Mouse (Mus musculus): Measurements from ENCODE around the gene Shmt2.

Gene Shmt2

DNA sequence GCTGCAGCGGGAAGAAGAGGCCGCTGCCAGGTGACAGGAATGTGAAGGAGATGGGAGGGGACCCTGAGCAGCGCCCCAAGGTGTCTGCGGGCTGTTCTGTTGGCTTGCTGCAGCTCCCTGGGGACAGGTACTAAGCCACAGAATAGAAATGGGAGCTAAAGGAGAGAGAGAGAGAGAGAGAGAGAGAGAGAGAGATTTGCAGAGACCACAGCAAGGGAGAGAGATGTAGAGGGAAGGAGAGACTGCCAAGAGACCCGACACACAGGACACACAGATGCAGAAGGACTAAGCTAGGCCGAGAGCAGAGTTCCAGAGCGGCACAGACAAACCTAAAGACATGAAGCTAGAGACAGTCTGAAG lies 10.0 kb downstream of the Shmt2 start:
- no peak for DNase-seq (ENCODE audit: low spot score)

- peak; percentile 65 for DNase-seq (ENCODE audit: low spot score)
These were observed 10.5 kb downstream of the Shmt2 start for GRCm38 (mm10) chr10:127511634-127512306.

DNA sequence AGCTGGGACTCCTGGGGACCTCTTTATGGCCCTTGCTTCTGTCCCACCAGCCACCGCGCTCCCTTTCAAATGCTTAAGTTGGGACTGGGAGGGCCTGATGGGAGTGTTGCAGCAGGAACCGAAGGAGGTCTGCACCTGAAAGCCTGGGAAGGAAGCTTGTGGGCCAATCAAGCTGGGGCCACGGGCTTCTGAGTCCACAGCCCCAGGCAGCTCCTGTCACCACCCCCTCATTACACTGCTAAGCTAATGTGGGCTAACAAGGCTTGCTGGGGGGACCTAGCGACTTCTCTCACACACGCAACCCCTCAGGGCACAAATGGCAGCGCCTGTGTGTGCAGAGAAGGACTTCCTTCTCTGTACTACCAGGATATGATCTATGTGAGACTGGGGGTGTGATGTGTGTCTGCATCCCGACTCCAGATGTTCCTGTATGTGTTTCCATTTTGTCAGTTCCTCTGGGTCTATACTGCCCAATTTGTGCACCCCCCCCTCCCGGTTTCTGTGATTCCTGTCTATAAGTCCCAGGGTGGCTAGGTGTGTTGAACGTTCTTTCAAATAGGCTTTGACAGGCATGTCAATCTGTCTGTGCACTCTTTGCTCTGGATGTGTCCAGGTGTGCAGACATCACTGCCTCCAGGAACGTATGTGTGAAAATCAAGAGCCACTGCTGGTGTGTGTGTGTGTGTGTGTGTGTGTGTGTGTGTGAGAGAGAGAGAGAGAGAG lies 11.2 kb downstream of the Shmt2 start:
- DNase-seq (ENCODE audit: low spot score) = no peak

DNA sequence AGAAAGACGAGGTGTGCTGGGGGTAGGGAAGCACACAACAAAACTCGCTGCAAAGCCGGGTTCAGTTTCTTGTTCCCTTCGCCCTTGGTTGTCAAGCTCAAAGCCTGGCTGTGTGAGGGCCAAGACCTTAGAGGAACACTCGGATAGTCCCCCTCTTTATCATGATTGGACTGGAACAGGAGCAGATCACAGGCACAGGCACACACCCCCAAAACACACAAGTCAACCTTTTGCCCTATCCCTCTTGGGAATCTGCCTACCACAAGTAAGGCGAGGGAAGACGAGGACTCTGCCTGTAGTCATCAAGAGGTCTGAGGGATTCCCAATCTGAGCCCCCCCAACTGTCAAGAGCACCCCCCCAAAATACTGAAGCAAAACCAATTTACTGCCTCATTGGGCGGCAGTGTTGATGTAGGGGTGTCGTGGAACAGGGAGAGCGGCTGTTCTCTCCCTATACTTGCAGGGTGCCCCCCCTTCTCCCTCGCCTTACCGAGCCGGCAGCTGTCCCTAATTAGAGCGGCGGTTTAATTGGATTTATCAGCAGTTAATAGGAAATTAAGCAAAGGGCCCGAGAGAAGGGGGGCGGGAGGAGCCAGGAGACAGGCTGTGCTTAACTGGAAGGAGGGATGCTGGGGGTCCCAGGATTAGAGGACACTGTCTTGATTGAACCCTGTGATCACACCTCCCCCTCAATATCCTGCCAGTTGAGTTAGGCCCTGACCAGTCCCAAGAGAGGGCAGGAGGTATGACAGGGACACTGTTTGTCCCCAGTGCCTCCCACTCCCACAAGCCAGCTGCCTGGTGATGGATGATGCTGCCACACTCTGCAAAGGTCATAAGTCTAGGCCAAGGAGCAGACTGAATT lies 12.2 kb downstream of the Shmt2 start:
- DNase-seq (ENCODE audit: low spot score) = no peak

DNA sequence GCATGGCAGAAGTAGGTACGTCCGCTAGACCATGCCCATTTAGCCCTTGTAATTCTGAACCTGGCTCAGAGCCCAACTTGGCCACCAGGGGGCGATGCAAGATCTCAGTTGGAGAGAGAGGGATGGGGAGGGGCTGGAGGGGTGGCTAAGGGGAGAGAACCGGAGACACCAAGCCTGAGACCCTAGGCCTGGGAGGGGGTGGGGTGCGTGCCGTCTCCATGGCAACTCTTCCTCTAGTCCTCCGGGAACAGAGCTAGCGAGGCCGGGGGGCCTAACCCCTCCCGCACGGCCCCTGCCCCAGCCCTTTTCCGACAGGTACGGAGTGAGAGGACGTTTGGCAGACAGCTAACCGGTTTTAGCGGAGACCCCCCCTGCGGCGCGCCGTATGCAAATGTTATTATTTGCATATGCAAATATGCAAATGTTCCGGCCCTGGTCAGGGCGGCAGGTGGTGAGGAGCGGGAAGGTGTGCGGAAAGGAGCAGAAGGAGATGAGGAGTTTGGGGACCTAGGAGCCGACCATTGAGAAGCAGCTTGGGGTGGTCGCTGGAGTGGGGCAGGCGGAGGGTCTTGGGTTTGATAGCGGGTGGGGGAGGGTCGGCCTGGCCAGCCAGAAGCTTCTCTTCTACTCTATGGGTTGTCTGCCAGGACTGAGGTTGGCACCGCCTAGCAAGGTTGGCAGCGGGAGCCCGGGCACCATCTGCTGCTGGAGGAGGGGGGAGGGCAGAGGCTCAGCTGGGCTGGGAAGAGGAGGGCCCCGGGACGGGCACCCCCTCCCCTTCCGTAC lies 13.0 kb downstream of the Shmt2 start:
- DNase-seq (ENCODE audit: low spot score) = peak; percentile 80

GRCm38 (mm10) chr10:127508239-127508638 lies 14.0 kb downstream of the Shmt2 start:
- DNase-seq (ENCODE audit: low spot score) = peak; percentile 80

- DNase-seq (ENCODE audit: low spot score) = no peak
These were observed 21.1 kb downstream of the Shmt2 start, which contains the start of gene Stac3 for GRCm38 (mm10) chr10:127500894-127501893. Gene Stac3 (plus strand): TSS chr10:127501686.

- no peak for DNase-seq (ENCODE audit: low spot score)
These were observed 22.2 kb downstream of the Shmt2 start for GRCm38 (mm10) chr10:127500042-127500441.

GRCm38 (mm10) chr10:127499516-127499915 lies 22.7 kb downstream of the Shmt2 start:
- DNase-seq (ENCODE audit: low spot score) = no peak

DNA sequence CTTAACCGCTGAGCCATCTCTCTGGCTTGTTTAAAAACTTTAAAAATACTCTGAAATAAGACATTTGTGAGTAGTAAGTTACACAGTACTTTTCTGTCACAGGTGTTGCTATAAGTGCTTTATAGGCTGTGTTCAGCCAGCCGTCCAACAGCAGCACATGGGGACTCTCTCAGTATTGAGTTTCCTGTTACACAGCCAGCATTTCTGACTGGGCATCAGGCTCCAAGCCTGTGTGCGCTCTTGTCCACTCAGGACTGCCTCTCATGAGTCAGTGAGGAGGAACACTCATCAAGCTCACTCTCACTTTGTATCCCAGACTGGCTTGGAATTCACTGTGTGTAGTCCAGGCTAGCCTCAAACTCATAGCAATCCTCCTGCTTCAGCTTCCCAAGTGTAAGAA lies 26.1 kb downstream of the Shmt2 start:
- no peak for DNase-seq (ENCODE audit: low spot score)

DNA sequence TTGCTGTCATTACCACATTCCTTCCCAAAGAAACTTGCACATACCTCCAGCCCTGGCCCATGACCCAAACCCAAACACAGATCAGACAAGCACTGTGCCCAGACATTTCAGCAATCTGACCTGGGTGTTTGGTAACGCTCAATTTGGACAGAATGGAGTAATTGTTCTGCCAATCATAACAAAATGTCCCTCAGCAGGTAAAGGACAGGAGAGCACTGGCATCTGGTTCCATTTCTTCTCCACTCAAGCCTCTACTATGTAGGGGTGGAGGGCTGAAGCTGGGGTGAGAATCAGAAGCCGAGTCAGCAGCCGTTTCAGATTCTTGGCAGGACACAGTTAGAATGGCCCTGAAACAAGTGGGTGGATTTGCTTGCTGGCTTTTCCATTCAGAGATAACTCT lies 30.1 kb downstream of the Shmt2 start:
- no peak for DNase-seq (ENCODE audit: low spot score)

GRCm38 (mm10) chr10:127491128-127491512 lies 31.1 kb downstream of the Shmt2 start:
- DNase-seq (ENCODE audit: low spot score) = no peak

GRCm38 (mm10) chr10:127490160-127491127 lies 31.8 kb downstream of the Shmt2 start:
- no peak for DNase-seq (ENCODE audit: low spot score)

DNA sequence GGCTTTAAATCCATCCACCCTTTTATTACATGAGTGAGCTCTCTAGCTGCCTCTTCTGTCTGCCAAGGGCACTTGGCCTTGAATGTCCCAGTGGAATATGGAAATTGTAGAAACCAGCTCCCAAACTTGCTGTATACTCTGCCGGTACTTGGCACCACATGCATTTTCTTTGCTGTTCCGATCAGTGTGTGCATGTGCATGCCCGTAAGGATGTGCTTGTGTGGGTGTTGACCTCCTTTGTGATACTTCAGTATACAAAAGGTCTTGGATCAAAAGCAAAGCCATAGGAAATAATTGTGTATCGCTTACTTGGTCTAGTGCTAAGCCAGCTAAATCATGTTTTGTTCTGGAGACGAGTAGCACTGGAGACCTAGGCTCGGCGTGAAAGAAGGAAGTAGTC lies 33.4 kb downstream of the Shmt2 start:
- no peak for DNase-seq (ENCODE audit: low spot score)

GRCm38 (mm10) chr10:127485235-127485634 lies 37.0 kb downstream of the Shmt2 start:
- DNase-seq (ENCODE audit: low spot score) = no peak

GRCm38 (mm10) chr10:127480833-127481813 lies 41.1 kb downstream of the Shmt2 start:
- DNase-seq (ENCODE audit: low spot score) = no peak

- DNase-seq (ENCODE audit: low spot score) = no peak
These were observed 43.1 kb downstream of the Shmt2 start for GRCm38 (mm10) chr10:127479131-127479530.

- no peak for DNase-seq (ENCODE audit: low spot score)
These were observed 44.9 kb downstream of the Shmt2 start for GRCm38 (mm10) chr10:127477301-127477700.
